Mouse (Mus musculus): Measurements from ENCODE around the gene Arid5b.

Gene Arid5b

GRCm38 (mm10) chr10:68236956-68237455 is 41.5 kb downstream of the Arid5b start:
- peak; percentile 80 for DNase-seq (ENCODE audit: low read depth, low spot score)

- DNase-seq (ENCODE audit: low read depth, low spot score) = peak; percentile 49
Measured at GRCm38 (mm10) chr10:68231385-68232182, 47.0 kb downstream of the Arid5b start.

- no peak for DNase-seq (ENCODE audit: low read depth, low spot score)
Measured at GRCm38 (mm10) chr10:68230653-68231384, 47.7 kb downstream of the Arid5b start.

GRCm38 (mm10) chr10:68229640-68230565 is 48.6 kb downstream of the Arid5b start:
- DNase-seq (ENCODE audit: low read depth, low spot score) = peak; percentile 58

GRCm38 (mm10) chr10:68222676-68223075 is 55.9 kb downstream of the Arid5b start:
- DNase-seq (ENCODE audit: low read depth, low spot score) = peak; percentile 87

GRCm38 (mm10) chr10:68222012-68222411 is 56.5 kb downstream of the Arid5b start:
- no peak for DNase-seq (ENCODE audit: low read depth, low spot score)

- no peak for DNase-seq (ENCODE audit: low read depth, low spot score)
Measured at GRCm38 (mm10) chr10:68219327-68219726, 59.2 kb downstream of the Arid5b start.

GRCm38 (mm10) chr10:68218678-68219077 is 59.9 kb downstream of the Arid5b start:
- DNase-seq (ENCODE audit: low read depth, low spot score) = no peak

GRCm38 (mm10) chr10:68214809-68215468 is 63.6 kb downstream of the Arid5b start:
- DNase-seq (ENCODE audit: low read depth, low spot score) = no peak

GRCm38 (mm10) chr10:68212061-68212915 is 66.3 kb downstream of the Arid5b start:
- peak; percentile 72 for DNase-seq (ENCODE audit: low read depth, low spot score)

GRCm38 (mm10) chr10:68211514-68211913 is 67.0 kb downstream of the Arid5b start:
- DNase-seq (ENCODE audit: low read depth, low spot score) = no peak

GRCm38 (mm10) chr10:68210025-68210642 is 68.4 kb downstream of the Arid5b start:
- DNase-seq (ENCODE audit: low read depth, low spot score) = no peak

- DNase-seq (ENCODE audit: low read depth, low spot score) = no peak
Measured at GRCm38 (mm10) chr10:68208670-68209065, 69.9 kb downstream of the Arid5b start.

GRCm38 (mm10) chr10:68207803-68208669 is 70.5 kb downstream of the Arid5b start:
- no peak for DNase-seq (ENCODE audit: low read depth, low spot score)

GRCm38 (mm10) chr10:68204391-68204790 is 74.1 kb downstream of the Arid5b start:
- DNase-seq (ENCODE audit: low read depth, low spot score) = no peak

GRCm38 (mm10) chr10:68203860-68204259 is 74.7 kb downstream of the Arid5b start:
- DNase-seq (ENCODE audit: low read depth, low spot score) = no peak

- DNase-seq (ENCODE audit: low read depth, low spot score) = no peak
Measured at GRCm38 (mm10) chr10:68203322-68203721, 75.2 kb downstream of the Arid5b start.

GRCm38 (mm10) chr10:68199440-68199839 is 79.1 kb downstream of the Arid5b start:
- DNase-seq (ENCODE audit: low read depth, low spot score) = no peak

- DNase-seq (ENCODE audit: low read depth, low spot score) = peak; percentile 21
Measured at GRCm38 (mm10) chr10:68196324-68196723, 82.2 kb downstream of the Arid5b start.
